Mouse (Mus musculus): ENCODE results near the gene Stk40. TPM values are rescaled to one million over a fixed set of nuclear protein-coding genes. Genes with fewer than 3 reads are reported as not detected.
A peak's percentile ranks its signal among the peaks of the same experiment; 100 is the strongest.
"Not testable (repeated sequence)": the region's sequence is repeated elsewhere in the genome, so short reads cannot be mapped to it uniquely, and the experiment has no call there.

Stk40 gene
- 26.5 and 28.8 TPM in 2 replicates for polyA plus RNA-seq (2015; fragmentation: Nextera tagmentation; extraction: Ambion mirVana)

DNA sequence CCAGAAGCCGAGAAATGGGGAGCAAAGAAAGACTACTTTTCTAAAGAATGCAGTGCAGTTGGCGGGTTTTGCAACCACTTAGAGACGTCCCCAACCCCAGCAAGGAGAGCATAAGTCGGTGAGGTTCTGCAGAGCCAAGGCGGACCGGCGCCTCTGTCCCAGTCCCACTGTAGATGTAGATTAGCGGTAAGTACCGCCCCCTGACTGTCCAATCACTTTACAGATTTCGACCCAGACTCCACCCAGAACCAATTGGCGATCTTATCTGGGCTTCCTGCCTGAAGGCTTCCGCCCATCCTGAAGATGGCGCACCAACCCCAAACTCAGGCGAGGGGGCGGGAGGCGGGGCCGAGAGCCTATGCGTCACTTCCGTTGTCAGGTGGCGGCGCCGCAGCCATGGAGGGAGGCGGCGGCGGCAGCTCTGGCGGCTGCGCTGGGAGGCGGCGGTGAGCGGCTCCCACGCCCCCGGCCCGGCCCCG is at the start of gene Stk40:
Stk40 (plus strand) TSS at position 368 of the 479 bp plus-strand sequence.
- peak; percentile 98 for DNase-seq (ENCODE audit: low spot score)

DNA sequence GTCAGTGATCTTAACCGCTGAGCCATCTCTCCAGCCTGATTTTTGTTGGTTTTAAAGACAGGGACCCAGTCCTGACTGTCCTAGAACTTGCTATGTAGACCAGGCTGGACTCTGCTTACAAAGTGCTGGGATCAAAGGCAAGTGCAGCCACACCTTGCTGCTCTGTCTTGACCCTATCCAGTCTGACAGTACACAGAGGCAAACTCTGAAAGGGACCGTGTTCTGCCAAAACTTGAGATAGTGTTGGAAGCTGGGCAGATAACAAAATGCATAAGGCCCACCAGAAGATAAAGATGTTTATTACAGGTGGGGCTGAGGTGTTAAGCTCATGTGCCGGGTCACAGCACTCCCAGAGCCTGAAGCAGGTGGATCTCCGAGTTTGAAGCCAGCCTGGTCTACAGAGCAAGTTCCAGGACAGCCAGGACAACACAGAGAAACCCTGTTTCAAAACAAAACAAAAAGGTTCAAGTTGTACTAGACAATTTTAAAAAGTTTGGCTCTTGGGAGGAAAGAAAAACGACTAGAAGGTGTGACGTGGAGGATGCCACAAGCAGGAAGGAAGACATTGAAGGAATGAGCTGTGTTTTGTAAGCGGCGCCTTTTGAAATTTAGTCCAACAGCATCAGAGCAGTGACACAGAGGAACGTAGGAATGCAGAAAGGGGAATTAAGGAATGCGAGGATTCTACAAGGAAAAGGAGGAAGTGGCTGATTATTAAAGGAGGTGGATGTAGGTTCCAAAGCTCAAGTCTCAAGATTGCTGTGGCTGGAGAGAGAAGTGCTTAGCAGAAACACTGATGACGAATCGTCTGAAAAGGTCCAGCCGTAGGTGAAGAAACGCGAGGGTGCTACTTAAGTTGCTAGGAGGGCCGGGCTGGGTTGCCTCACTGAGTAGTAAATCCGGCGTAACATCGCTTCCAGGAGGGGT is 46.3 kb upstream of the Stk40 start:
- no peak for DNase-seq (ENCODE audit: low spot score)

DNA sequence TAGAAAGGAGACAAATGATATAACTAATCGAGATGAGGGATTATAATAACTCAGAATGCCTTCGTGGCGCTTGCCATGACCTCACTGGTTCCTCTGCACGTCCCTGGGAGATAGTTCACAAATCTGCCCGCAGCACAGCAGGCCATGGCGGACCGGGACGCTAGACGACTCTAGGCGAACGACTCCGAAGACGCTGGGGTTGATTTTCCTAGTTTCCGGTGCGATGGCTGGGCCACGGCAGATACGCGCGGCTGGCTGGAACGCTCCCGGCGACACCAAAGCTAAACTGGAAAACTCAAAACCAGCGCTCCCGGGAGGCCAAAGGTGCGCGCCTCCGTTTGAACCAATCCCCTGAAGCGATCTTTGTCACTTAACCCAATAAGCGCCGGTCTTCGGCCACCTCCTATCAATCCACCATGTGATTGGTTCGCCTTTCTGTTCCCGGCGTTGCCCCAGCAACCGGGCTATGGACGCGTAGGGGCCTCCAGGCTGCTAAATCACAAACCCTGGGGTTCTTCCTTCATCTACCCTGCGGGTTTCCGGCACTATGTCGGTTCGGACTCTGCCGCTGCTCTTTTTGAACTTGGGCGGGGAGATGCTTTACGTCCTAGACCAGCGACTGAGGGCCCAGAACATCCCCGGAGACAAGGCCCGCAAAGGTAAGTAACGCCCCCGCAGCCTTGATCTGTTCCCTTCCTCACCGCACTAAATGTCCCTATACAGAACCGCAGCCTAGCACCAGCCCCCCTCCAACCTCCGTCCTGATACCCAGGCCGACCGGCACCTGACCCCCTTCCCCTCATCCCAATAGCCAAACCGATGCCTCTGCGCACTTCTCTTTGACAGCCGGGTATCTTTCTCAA is 45.4 kb upstream of the Stk40 start, which contains the start of gene Oscp1:
Oscp1 (plus strand) TSS at position 432 of the 863 bp plus-strand sequence.
- DNase-seq (ENCODE audit: low spot score), result peak; percentile 94

GRCm38 (mm10) chr4:126058997-126059362 is 44.8 kb upstream of the Stk40 start:
- DNase-seq (ENCODE audit: low spot score), result no peak

- no peak for DNase-seq (ENCODE audit: low spot score)
These were observed 40.9 kb upstream of the Stk40 start for GRCm38 (mm10) chr4:126062856-126063255.

DNA sequence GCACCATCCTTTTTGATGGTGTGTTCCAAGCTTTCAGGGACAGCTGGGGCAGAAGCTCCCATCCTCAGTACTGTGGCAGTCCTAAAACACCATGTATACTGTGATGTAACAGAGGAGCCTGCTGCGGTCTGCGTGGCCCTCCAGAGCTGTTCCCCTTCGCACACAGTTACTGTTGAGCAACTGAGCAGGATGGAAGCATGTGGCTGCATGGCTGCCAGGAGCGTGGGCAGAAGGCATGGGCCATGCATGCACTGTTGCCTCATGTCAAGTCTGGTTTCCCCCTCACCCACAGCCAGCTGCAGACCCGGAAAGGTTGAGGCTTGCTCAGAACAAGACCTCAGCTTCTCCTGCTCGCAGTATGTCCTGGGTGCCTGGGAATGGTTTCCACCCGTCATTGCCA is 38.5 kb upstream of the Stk40 start:
- no peak for DNase-seq (ENCODE audit: low spot score)

DNA sequence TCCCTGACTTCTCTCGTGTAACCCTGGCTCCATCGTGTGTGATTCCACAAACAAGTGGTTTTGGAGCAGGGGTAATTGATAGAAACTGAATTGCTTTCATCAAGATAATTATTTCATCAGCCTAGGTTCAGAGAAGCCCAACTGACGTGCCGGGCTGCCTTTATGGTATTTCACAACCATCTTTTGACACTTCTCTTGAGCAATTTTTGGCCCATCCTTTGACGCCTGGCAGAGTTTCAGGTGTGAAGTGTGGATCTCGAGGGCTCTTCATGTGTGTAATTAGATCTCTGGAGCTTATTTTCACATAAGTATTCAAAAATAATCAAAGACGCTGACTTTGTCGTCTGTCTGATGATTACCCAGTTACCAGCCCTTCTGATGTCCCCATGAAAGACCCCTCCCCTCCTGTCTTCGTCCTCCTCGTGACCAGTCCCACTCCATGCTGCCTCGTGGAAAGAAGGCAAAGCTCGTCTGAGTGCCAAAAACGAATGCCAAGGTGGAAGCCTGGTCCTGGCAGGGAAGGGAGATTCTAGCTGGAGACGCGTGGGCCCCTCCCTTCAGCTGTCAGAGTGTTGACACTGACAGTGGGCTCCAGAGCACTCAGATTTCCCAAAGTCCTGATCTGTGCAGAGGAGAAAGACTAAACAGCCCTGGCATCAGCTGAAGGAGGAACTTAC is 36.2 kb upstream of the Stk40 start:
- DNase-seq (ENCODE audit: low spot score), result no peak

GRCm38 (mm10) chr4:126068842-126069241 is 34.9 kb upstream of the Stk40 start:
- no peak for DNase-seq (ENCODE audit: low spot score)

DNA sequence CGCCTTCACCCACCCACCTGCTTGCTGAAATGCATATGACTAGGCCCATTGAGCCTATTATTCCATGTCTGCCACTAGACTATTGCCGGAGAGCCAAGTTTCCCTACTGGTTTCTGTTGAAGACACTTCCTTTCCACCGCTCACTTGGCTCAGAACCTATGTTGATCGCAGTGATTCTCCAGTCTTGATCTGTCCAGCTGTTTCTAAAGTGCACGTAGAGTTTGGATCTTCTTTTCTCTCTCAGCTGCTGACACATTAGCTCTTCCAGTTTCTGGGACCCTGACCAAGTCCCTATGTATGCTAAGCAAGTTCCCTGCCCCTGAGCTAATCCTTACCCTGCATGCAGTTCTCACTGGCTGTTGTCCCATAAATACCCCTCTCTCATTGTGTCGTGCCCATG is 25.9 kb upstream of the Stk40 start:
- no peak for DNase-seq (ENCODE audit: low spot score)

GRCm38 (mm10) chr4:126079266-126079665 is 24.5 kb upstream of the Stk40 start:
- no peak for DNase-seq (ENCODE audit: low spot score)

- DNase-seq (ENCODE audit: low spot score), result no peak
These were observed 22.2 kb upstream of the Stk40 start for GRCm38 (mm10) chr4:126081601-126082000.

- DNase-seq (ENCODE audit: low spot score), result no peak
These were observed 20.7 kb upstream of the Stk40 start for GRCm38 (mm10) chr4:126083021-126083420.

GRCm38 (mm10) chr4:126084382-126084781 is 19.4 kb upstream of the Stk40 start:
- DNase-seq (ENCODE audit: low spot score), result no peak

DNA sequence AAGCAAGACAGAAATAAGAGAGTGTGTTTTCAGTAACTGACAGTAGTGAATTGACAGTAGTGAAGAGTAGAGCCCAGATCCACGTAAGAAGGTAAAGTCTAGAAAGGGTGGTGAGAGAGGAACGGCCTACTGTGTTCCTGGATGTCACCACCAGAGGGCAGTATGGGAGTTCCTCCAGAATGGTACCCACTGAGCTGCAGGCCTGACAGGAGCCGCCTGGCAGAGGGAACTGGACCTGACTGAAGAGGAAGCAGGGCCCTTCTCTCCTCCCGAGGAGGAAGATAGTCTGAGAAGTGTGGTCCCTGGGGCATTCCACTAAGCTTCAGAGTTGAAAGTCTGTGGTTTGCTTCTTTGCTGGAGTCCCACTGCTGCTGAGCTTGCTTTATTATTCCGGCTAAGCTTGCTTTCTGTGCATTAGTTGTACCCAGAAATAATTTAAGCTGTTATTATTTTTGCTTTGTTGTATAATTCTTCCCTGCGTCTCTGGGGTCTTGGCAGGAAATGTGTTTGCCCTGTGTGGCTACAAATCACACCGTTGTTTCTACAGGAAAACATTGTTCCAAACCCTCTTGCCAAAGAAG is 17.7 kb upstream of the Stk40 start:
- peak; percentile 90 for DNase-seq (ENCODE audit: low spot score)

GRCm38 (mm10) chr4:126090101-126090847 is 13.5 kb upstream of the Stk40 start:
- DNase-seq (ENCODE audit: low spot score), result peak; percentile 77

DNA sequence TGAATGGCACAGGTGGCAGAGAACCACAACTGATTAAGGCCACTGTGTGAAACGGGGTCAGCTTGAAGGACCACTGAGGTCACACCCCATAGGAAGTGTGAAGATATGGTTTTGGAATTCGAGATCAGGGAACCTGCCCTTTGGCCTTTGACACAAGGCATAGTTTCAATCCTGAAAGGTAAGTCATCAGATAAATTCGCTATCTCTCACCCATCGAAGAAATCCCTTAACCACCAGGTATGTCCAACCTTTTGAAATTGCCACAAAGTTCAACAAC is 13.0 kb upstream of the Stk40 start:
- DNase-seq (ENCODE audit: low spot score), result no peak

- DNase-seq (ENCODE audit: low spot score), result no peak
These were observed 11.9 kb upstream of the Stk40 start for GRCm38 (mm10) chr4:126091873-126092272.

DNA sequence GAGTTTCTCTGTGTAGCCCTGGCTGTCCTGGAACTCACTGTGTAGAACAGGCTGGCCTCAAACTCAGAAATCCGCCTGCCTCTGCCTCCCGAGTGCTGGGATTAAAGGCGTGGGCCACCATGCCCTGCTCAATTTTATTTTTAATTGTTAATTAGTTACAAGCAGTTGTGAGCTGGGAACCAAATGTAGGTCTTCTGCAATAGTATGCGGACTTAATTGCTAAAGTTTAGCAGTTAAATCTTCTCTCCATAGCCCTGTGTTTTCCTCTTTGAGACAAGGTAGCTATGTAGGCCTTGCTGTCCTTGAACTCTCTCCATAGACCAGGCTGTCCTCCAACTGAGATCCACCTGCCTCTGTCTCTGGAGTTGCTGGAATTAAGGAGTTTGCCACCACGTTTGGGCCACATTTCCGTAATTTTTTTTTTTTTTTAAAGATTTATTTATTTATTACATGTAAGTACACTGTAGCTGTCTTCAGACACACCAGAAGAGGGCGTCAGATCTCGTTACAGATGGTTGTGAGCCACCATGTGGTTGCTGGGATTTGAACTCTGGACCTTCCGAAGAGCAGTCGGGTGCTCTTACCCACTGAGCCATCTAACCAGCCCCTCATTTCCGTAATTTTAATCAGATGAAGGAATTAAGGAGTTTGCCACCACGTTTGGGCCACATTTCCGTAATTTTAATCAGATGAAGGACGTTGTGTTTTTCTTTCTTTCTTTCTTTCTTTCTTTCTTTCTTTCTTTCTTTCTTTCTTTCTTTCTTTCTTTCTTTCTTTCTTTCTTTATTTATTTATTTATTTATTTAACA is 7.9 kb upstream of the Stk40 start:
- not testable (repeated sequence) for DNase-seq (ENCODE audit: low spot score)

GRCm38 (mm10) chr4:126096464-126097111 is 7.2 kb upstream of the Stk40 start, which contains the start of gene Lsm10:
TSS of gene Lsm10 (plus strand) at chr4:126096623.
- peak; percentile 97 for DNase-seq (ENCODE audit: low spot score)
